ENCODE assay signal across 8 mouse cellular contexts in genomic region chr17:45251034-45251730, GRCm38 (mm10).
DNase-seq lines count a peak whose midpoint lies in the region; ATAC-seq lines count a peak whose summit lies in the region.

No protein-coding gene starts in this region.

- peak overlapping the region; percentile 46 for H3K4me2 ChIP-seq in neural tube, embryonic 15.5 days

- ATAC-seq in neural tube, embryonic 15.5 days (ENCODE audit: low FRiP score), result peak; percentile 60; the same call in 1 of the 2 replicates

- H3K27ac ChIP-seq in forebrain, embryonic 10.5 days, result peak overlapping the region; percentile 71; the same call in 1 of the 2 replicates
- H3K27ac ChIP-seq in neural tube, embryonic 15.5 days (replicated peaks), result 0 out of 2 replicates have a peak overlapping the region, but pooled peaks have one; percentile 11

- 23% methylated on average over 22 of the region's 22 CpGs for WGBS in forebrain, embryonic 10.5 days
- WGBS in neural tube, embryonic 15.5 days, result 24% methylated on average over 22 of the region's 22 CpGs

- DNase-seq in CD8-positive naive resting alpha-beta T cell, adult 2 months (ENCODE audit: low read depth in 2 of 2, low spot score in 2 of 2), result peak; percentile 25 to 42
- DNase-seq in brain, embryonic 18.5 days (ENCODE audit: low read depth, low spot score), result peak; percentile 32
- peak; percentile 79 for DNase-seq in forebrain, embryonic 10.5 days (ENCODE audit: extremely low spot score, low spot score)
- peak; percentile 72 to 84 for DNase-seq in heart, postnatal 10 days
- peak; percentile 88 to 89 for DNase-seq in kidney, postnatal 4 days
- DNase-seq in lung, adult 18-20 months, result peak; percentile 17 to 48
- DNase-seq in testis, postnatal 10 days (ENCODE audit: low spot score), result peak; percentile 90

- no peak overlapping the region for H3K9ac ChIP-seq in neural tube, embryonic 15.5 days (replicated peaks)

- H3K4me3 ChIP-seq in forebrain, embryonic 10.5 days, result peak overlapping the region; percentile 41
- no peak overlapping the region for H3K4me3 ChIP-seq in neural tube, embryonic 15.5 days (replicated peaks)

- intact Hi-C loops in heart, postnatal 10 days (cut with DNase I), result loop anchor here (2.0 to 10.0 kb wide), 3 partner anchors 121 to 988 kb away; no protein-coding TSS in a partner anchor

- peaks cover 11% of the 10 kb centered on the region for H3K4me1 ChIP-seq in forebrain, embryonic 10.5 days
- peaks cover 13% of the 10 kb centered on the region for H3K4me1 ChIP-seq in neural tube, embryonic 15.5 days

- no peaks in the 10 kb centered on the region for H3K36me3 ChIP-seq in forebrain, embryonic 10.5 days (replicated peaks)
- H3K36me3 ChIP-seq in neural tube, embryonic 15.5 days, result no peaks in the 10 kb centered on the region

- no peaks in the 10 kb centered on the region for H3K9me3 ChIP-seq in forebrain, embryonic 10.5 days
- no peaks in the 10 kb centered on the region for H3K9me3 ChIP-seq in neural tube, embryonic 15.5 days (replicated peaks)

- 0 out of 2 replicates have a peak, but pooled peaks cover 2% of the 10 kb centered on the region for H3K27me3 ChIP-seq in forebrain, embryonic 10.5 days (ENCODE audit: poor library complexity, severe bottlenecking)
- no peaks in the 10 kb centered on the region for H3K27me3 ChIP-seq in neural tube, embryonic 15.5 days (replicated peaks)

Comparison
In these comparisons a context has a peak if more than half of its experiments do, and no peak if none do; other contexts are left out.
1. DNase-seq: peak in every context shown above with its lines; median percentile 90 in testis, postnatal 10 days; 88 in kidney, postnatal 4 days; 79 in forebrain, embryonic 10.5 days; 78 in heart, postnatal 10 days; 34 in CD8-positive naive resting alpha-beta T cell, adult 2 months; 32 in lung, adult 18-20 months; 32 in brain, embryonic 18.5 days.